Mouse (Mus musculus) forebrain, embryonic 13.5 days (tissue): ENCODE data around the gene Acsm4. TPM values are rescaled to one million over a fixed set of nuclear protein-coding genes. Genes with fewer than 3 reads are reported as not detected.

Experiments
- ATAC-seq: fragments of 200-750 bp; cut with Nextera tagmentation; 2 replicates; pipeline ENCODE4 v1.8.0; 2017
- H3K27ac ChIP-seq: fragments of 300-500 bp; sonication (generic); 2 replicates; pipeline ENCODE4 v1.5.1; 2015; ENCODE audit warnings: inconsistent platforms, mild to moderate bottlenecking, moderate library complexity
- H3K27me3 ChIP-seq: fragments of 300-500 bp; sonication (generic); 2 replicates; pipeline ENCODE4 v1.6.1; 2015; ENCODE audit warnings: mild to moderate bottlenecking, inconsistent platforms
- H3K36me3 ChIP-seq: fragments of 300-500 bp; sonication (generic); 2 replicates; pipeline ENCODE4 v1.6.1; 2015; ENCODE audit warnings: mild to moderate bottlenecking, inconsistent platforms; ENCODE audit not compliant: poor library complexity, severe bottlenecking
- H3K4me1 ChIP-seq: fragments of 300-500 bp; sonication (generic); 2 replicates; pipeline ENCODE4 v1.6.1; 2015; ENCODE audit warnings: inconsistent platforms
- H3K4me2 ChIP-seq: fragments of 300-500 bp; sonication (generic); 2 replicates; pipeline ENCODE4 v1.6.1; 2015; ENCODE audit warnings: inconsistent platforms, mild to moderate bottlenecking, moderate library complexity
- H3K4me3 ChIP-seq: fragments of 300-500 bp; sonication (generic); 2 replicates; pipeline ENCODE4 v1.5.1; 2015; ENCODE audit warnings: mild to moderate bottlenecking, inconsistent platforms
- H3K9ac ChIP-seq: fragments of 300-500 bp; sonication (generic); 2 replicates; pipeline ENCODE4 v1.6.1; 2015; ENCODE audit warnings: mild to moderate bottlenecking, inconsistent platforms
- H3K9me3 ChIP-seq: fragments of 300-500 bp; sonication (generic); replicated peaks from 2 replicates; pipeline ENCODE4 v1.6.1; 2016; ENCODE audit warnings: inconsistent platforms
- WGBS: fragments of 180-500 bp; shearing (Covaris S2); methylation state at CpG from one replicate; pipeline ENCODE4 v1.1.7; 2015; 5-methylcytosine and 5-hydroxymethylcytosine counted together
- polyA plus RNA-seq: library from polyadenylated mRNA; unstranded; fragments of >200 nt; fragmentation: Nextera tagmentation; extraction: Ambion mirVana; gene quantifications from 2 replicates; pipeline ENCODE4 v1.2.1, GENCODE M21; 2015

Gene Acsm4
- polyA plus RNA-seq = not detected in 2 replicates

GRCm38 (mm10) chr7:119689726-119690125 lies at the start of gene Acsm4:
Acsm4 (plus strand) TSS chr7:119690026.
- Histone ChIP-seq H3K27me3 (no peaks in the 10 kb centered on the region), H3K4me3 (no peak within 1 kb of the TSS), H3K9ac (no peak within 1 kb of the TSS), H3K4me2 (no peak within 1 kb of the TSS), H3K27ac (no peak within 1 kb of the TSS), H3K9me3 (no peaks in the 10 kb centered on the region), H3K4me1 (no peaks in the 10 kb centered on the region), H3K36me3 (no peaks in the 10 kb centered on the region)
- WGBS = 81% methylated on average over 5 of the region's 5 CpGs
- no peak for ATAC-seq

- Histone ChIP-seq H3K4me2 (no peak overlapping the region), H3K4me1 (no peaks in the 10 kb centered on the region), H3K36me3 (no peaks in the 10 kb centered on the region), H3K27ac (no peak overlapping the region), H3K4me3 (no peak overlapping the region), H3K9ac (no peak overlapping the region), H3K27me3 (no peaks in the 10 kb centered on the region), H3K9me3 (no peaks in the 10 kb centered on the region; the same call in 1 of the 2 replicates)
- ATAC-seq = no peak
- WGBS = 80% methylated on average over 5 of the region's 5 CpGs
These were observed 47.5 kb upstream of the Acsm4 start for GRCm38 (mm10) chr7:119642307-119642706.

GRCm38 (mm10) chr7:119667893-119668292 lies 21.9 kb upstream of the Acsm4 start:
- 85% methylated on average over 3 of the region's 3 CpGs for WGBS
- no peaks in the 10 kb centered on the region for H3K9me3 ChIP-seq
- no peak for ATAC-seq

GRCm38 (mm10) chr7:119670395-119670794 lies 19.4 kb upstream of the Acsm4 start:
- H3K4me3 ChIP-seq = no peak overlapping the region
- no peaks in the 10 kb centered on the region for H3K9me3 ChIP-seq
- no peak overlapping the region for H3K4me2 ChIP-seq
- no peaks in the 10 kb centered on the region for H3K36me3 ChIP-seq
- H3K4me1 ChIP-seq = no peaks in the 10 kb centered on the region
- no peak overlapping the region for H3K27ac ChIP-seq
- no peak overlapping the region for H3K9ac ChIP-seq
- WGBS = 86% methylated on average over 5 of the region's 5 CpGs
- H3K27me3 ChIP-seq = no peaks in the 10 kb centered on the region
- ATAC-seq = no peak

More at GRCm38 (mm10) chr7:119667893-119668292, 21.9 kb upstream of the Acsm4 start:
- no peak overlapping the region for H3K27ac ChIP-seq
- H3K4me2 ChIP-seq = no peak overlapping the region
- H3K4me3 ChIP-seq = no peak overlapping the region
- no peak overlapping the region for H3K9ac ChIP-seq
- H3K27me3 ChIP-seq = no peaks in the 10 kb centered on the region
- no peaks in the 10 kb centered on the region for H3K36me3 ChIP-seq
- no peaks in the 10 kb centered on the region for H3K4me1 ChIP-seq

GRCm38 (mm10) chr7:119670925-119671324 lies 18.9 kb upstream of the Acsm4 start:
- H3K4me3 ChIP-seq = no peak overlapping the region
- no peaks in the 10 kb centered on the region for H3K36me3 ChIP-seq
- no peaks in the 10 kb centered on the region for H3K27me3 ChIP-seq
- H3K4me2 ChIP-seq = no peak overlapping the region
- no peak for ATAC-seq
- H3K9ac ChIP-seq = no peak overlapping the region
- H3K4me1 ChIP-seq = no peaks in the 10 kb centered on the region
- H3K9me3 ChIP-seq = no peaks in the 10 kb centered on the region
- 50% methylated on average over 6 of the region's 6 CpGs for WGBS
- H3K27ac ChIP-seq = no peak overlapping the region

GRCm38 (mm10) chr7:119673465-119673864 lies 16.4 kb upstream of the Acsm4 start:
- H3K9ac ChIP-seq = no peak overlapping the region
- H3K4me1 ChIP-seq = no peaks in the 10 kb centered on the region
- H3K4me2 ChIP-seq = no peak overlapping the region
- no peaks in the 10 kb centered on the region for H3K36me3 ChIP-seq
- no peaks in the 10 kb centered on the region for H3K27me3 ChIP-seq
- WGBS = 19% methylated on average over 6 of the region's 6 CpGs
- no peak overlapping the region for H3K4me3 ChIP-seq
- peak; percentile 70; the same call in 1 of the 2 replicates for ATAC-seq
- no peaks in the 10 kb centered on the region for H3K9me3 ChIP-seq
- no peak overlapping the region for H3K27ac ChIP-seq

- Histone ChIP-seq H3K36me3 (no peaks in the 10 kb centered on the region), H3K27me3 (no peaks in the 10 kb centered on the region), H3K4me3 (no peak overlapping the region), H3K9ac (no peak overlapping the region), H3K4me2 (no peak overlapping the region), H3K27ac (no peak overlapping the region), H3K4me1 (no peaks in the 10 kb centered on the region), H3K9me3 (no peaks in the 10 kb centered on the region)
- ATAC-seq = no peak
- WGBS = 74% methylated on average over 8 of the region's 8 CpGs
These were observed 9.7 kb upstream of the Acsm4 start for GRCm38 (mm10) chr7:119680107-119680506.

GRCm38 (mm10) chr7:119682699-119683098 lies 7.1 kb upstream of the Acsm4 start:
- no peaks in the 10 kb centered on the region for H3K27me3 ChIP-seq
- no peaks in the 10 kb centered on the region for H3K9me3 ChIP-seq
- no peak for ATAC-seq
- H3K4me1 ChIP-seq = no peaks in the 10 kb centered on the region
- no peaks in the 10 kb centered on the region for H3K36me3 ChIP-seq
- no peak overlapping the region for H3K9ac ChIP-seq
- no peak overlapping the region for H3K4me2 ChIP-seq
- H3K27ac ChIP-seq = no peak overlapping the region
- H3K4me3 ChIP-seq = no peak overlapping the region
- 71% methylated on average over 4 of the region's 4 CpGs for WGBS

GRCm38 (mm10) chr7:119692302-119692701 lies 2.5 kb downstream of the Acsm4 start:
- Histone ChIP-seq H3K27ac (no peak overlapping the region), H3K4me1 (no peaks in the 10 kb centered on the region), H3K27me3 (no peaks in the 10 kb centered on the region), H3K4me3 (no peak overlapping the region), H3K4me2 (no peak overlapping the region), H3K9ac (no peak overlapping the region), H3K36me3 (no peaks in the 10 kb centered on the region), H3K9me3 (no peaks in the 10 kb centered on the region)
- ATAC-seq = no peak
- 78% methylated on average over 4 of the region's 4 CpGs for WGBS

GRCm38 (mm10) chr7:119694926-119695325 lies 5.1 kb downstream of the Acsm4 start:
- H3K36me3 ChIP-seq = no peaks in the 10 kb centered on the region
- no peak for ATAC-seq
- no peaks in the 10 kb centered on the region for H3K27me3 ChIP-seq
- H3K27ac ChIP-seq = no peak overlapping the region
- H3K9ac ChIP-seq = no peak overlapping the region
- no peaks in the 10 kb centered on the region for H3K4me1 ChIP-seq
- no peak overlapping the region for H3K4me2 ChIP-seq
- H3K4me3 ChIP-seq = no peak overlapping the region
- 89% methylated on average over 1 of the region's 1 CpGs for WGBS
- H3K9me3 ChIP-seq = no peaks in the 10 kb centered on the region

GRCm38 (mm10) chr7:119714111-119714510 lies 24.3 kb downstream of the Acsm4 start:
- Histone ChIP-seq H3K9ac (no peak overlapping the region), H3K4me1 (no peaks in the 10 kb centered on the region), H3K4me3 (no peak overlapping the region), H3K27ac (no peak overlapping the region), H3K9me3 (no peaks in the 10 kb centered on the region), H3K27me3 (no peaks in the 10 kb centered on the region), H3K36me3 (peaks cover 42% of the 10 kb centered on the region), H3K4me2 (no peak overlapping the region)
- ATAC-seq = no peak
- 94% methylated on average over 7 of the region's 7 CpGs for WGBS

- Histone ChIP-seq H3K27ac (peak within 1 kb of the TSS; percentile 63), H3K36me3 (peaks cover 35% of the 10 kb centered on the region), H3K27me3 (peaks cover 4% of the 10 kb centered on the region; the same call in 1 of the 2 replicates), H3K9ac (peak within 1 kb of the TSS; percentile 88), H3K4me1 (peaks cover 6% of the 10 kb centered on the region), H3K4me3 (peak within 1 kb of the TSS; percentile 93), H3K4me2 (peak within 1 kb of the TSS; percentile 86), H3K9me3 (no peaks in the 10 kb centered on the region)
- ATAC-seq = peak; percentile 97
- under 1% methylated on average over 60 of the region's 60 CpGs for WGBS
These were observed 30.6 kb downstream of the Acsm4 start, which contains the start of gene Thumpd1 for GRCm38 (mm10) chr7:119720253-119720946. Thumpd1 (minus strand) TSS chr7:119720798.

- peaks cover 30% of the 10 kb centered on the region for H3K36me3 ChIP-seq
- peak overlapping the region; percentile 88 for H3K9ac ChIP-seq
- H3K4me1 ChIP-seq = peaks cover 6% of the 10 kb centered on the region
- peak overlapping the region; percentile 86 for H3K4me2 ChIP-seq
- peak; percentile 46 for ATAC-seq
- H3K9me3 ChIP-seq = no peaks in the 10 kb centered on the region
- WGBS = 17% methylated on average over 8 of the region's 8 CpGs
- H3K27me3 ChIP-seq = peaks cover 4% of the 10 kb centered on the region; the same call in 1 of the 2 replicates
- peak overlapping the region; percentile 93 for H3K4me3 ChIP-seq
- H3K27ac ChIP-seq = no peak overlapping the region
These were observed 31.1 kb downstream of the Acsm4 start for GRCm38 (mm10) chr7:119720947-119721310.
